Mouse (Mus musculus): ENCODE measurements at regions not wholly inside any gene's neighbourhood (a gene's known extent, or its start where the extent isn't known, plus 50 kb on each side); places are given as distances from the start of the nearest gene placed in this dataset.

DNA sequence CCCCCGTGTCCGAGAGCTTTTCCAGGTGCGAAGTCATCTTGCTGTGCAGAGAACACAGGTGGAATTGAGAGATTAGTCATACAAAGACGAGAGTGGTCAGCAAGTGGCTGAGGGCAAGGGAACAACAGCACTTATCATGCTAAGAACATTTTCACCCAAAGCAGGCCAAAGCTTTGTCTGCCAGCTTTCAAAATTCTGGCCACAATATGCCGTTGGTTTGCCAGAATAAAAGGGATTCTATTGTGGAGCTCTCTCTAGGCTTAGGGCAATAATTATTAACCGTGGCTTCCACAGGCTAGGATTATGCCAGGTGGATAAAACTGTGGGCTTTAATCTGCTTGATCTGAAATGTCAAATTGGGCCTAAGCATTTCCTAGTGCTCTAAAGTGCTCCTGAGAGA lies 631.3 kb downstream of the Diaph3 start:
- TF ChIP-seq CTCF (IDR thresholded peaks at IDR 0.05; ENCODE audit: low read depth) (no peak), EP300 (IDR thresholded peaks at IDR 0.05; ENCODE audit: low read depth) (no peak)
